Mouse (Mus musculus): ENCODE measurements around the gene Tmprss7. TPM values are rescaled to one million over a fixed set of nuclear protein-coding genes. Genes with fewer than 3 reads are reported as not detected.

Gene Tmprss7
- total and polyA plus RNA-seq, 2 experiments, result under 0.01 to 0.04 TPM

DNA sequence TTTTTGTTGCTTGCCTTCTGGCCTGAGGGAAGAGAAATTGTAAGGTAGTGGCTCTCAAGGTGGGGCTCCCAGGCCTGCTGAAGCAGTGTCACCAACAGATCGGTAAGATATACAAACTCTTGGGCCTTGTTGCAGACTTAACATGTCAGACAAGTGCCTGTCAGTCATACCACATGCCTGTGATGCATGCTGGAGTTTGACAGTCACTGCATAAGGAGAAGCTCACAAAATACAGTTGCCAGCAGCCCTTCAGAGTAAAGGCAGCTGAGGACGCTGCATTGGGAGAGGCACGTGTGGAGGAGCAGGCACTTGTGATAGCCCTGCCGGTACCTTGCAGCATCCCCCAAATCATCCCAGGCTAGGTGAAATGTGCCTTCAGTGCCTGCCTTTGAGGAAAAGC, 24.8 kb upstream of the Tmprss7 start:
- Histone ChIP-seq H3K36me3 (ENCODE audit: control insufficient read depth, insufficient read depth, low read length) (no peaks in the 10 kb centered on the region), H3K79me2 (ENCODE audit: control insufficient read depth, insufficient read depth, low read length) (no peaks in the 10 kb centered on the region), H3K27ac (replicated peaks; ENCODE audit: insufficient read depth, low read depth, low read length) (no peak overlapping the region), H3K4me3 (ENCODE audit: insufficient read depth, low read depth, low read length) (no peak overlapping the region), H3K4me1 (ENCODE audit: control insufficient read depth, insufficient read depth, low read length) (no peaks in the 10 kb centered on the region), H3K9ac (ENCODE audit: low read depth, low read length) (no peak overlapping the region), H3K27me3 (ENCODE audit: control insufficient read depth, insufficient read depth, low read length) (no peaks in the 10 kb centered on the region)
- DNase-seq (ENCODE audit: extremely low read depth, low read depth, low spot score), result no peak
- no peak for TF ChIP-seq POLR2A (IDR thresholded peaks at IDR 0.05; ENCODE audit: extremely low read depth, insufficient read depth, low read length)
- 94% methylated on average over 4 of the region's 4 CpGs for WGBS

DNA sequence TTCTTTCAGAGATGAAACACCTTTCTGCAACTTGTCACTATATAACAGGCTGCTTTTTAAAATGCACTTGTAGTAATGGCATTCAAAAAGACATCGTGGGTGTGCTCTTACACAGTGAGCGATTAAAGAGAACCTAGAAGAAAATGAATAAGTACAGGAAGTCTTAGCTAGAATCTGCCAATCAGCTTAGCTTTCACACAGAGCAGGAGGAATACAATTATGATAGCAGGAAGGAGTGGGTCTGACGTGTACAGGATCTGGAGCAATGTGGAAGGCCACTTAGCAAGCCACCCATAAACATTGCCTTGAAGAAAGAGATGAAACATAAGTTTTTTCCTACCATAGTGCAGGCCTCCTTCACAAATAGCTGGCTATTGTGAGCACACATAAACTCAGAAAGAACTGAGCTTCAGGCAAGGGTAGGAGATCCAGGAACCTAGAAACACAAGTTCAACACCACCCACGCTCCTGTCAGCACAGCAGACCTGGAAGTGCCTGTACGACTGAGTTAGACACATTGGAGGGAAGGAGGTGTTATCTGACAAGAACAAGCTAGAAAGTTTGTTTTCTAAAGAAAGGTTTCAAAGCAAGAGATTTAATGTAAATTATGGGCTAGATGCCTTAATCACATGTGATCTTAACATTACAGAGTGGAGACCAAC, 21.2 kb upstream of the Tmprss7 start:
- 88% methylated on average over 5 of the region's 5 CpGs for WGBS
- Histone ChIP-seq H3K27ac (replicated peaks; ENCODE audit: insufficient read depth, low read depth, low read length) (no peak overlapping the region), H3K4me3 (ENCODE audit: insufficient read depth, low read depth, low read length) (no peak overlapping the region), H3K27me3 (ENCODE audit: control insufficient read depth, insufficient read depth, low read length) (no peaks in the 10 kb centered on the region), H3K36me3 (ENCODE audit: control insufficient read depth, insufficient read depth, low read length) (no peaks in the 10 kb centered on the region; the same call in 1 of the 2 replicates), H3K4me1 (ENCODE audit: control insufficient read depth, insufficient read depth, low read length) (no peaks in the 10 kb centered on the region), H3K79me2 (ENCODE audit: control insufficient read depth, insufficient read depth, low read length) (no peaks in the 10 kb centered on the region), H3K9ac (ENCODE audit: low read depth, low read length) (no peak overlapping the region)
- TF ChIP-seq CTCF (IDR thresholded peaks at IDR 0.05; ENCODE audit: low read depth, low read length), result no peak
- no peak for DNase-seq (ENCODE audit: extremely low read depth, low read depth, low spot score)

GRCm38 (mm10) chr16:45713878-45714277, 20.4 kb upstream of the Tmprss7 start:
- no peaks in the 10 kb centered on the region; the same call in 1 of the 2 replicates for H3K36me3 ChIP-seq (ENCODE audit: control insufficient read depth, insufficient read depth, low read length)

DNA sequence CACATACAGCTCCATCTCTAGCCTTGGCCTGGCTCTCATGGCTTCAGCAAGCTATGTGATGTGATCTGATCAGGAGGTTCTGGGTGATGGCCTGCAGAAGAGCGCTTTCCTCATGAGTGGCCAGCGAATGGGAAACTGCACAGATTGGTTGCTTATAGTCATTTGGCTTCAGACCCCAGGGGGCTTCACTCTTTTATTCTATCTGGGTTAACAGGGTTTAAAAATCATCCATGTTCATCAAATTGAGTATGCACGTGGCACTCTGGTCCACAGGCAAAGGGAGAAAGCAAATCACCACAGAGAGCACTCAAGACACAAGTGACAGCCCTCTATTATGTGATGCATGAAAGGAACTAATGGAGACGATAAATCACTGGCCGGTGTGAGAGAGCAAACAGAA, 19.8 kb upstream of the Tmprss7 start:
- no peak for DNase-seq (ENCODE audit: extremely low read depth, low read depth, low spot score)
- H3K79me2 ChIP-seq (ENCODE audit: control insufficient read depth, insufficient read depth, low read length), result no peaks in the 10 kb centered on the region
- H3K27ac ChIP-seq (replicated peaks; ENCODE audit: insufficient read depth, low read depth, low read length), result no peak overlapping the region
- no peaks in the 10 kb centered on the region for H3K27me3 ChIP-seq (ENCODE audit: control insufficient read depth, insufficient read depth, low read length)
- 91% methylated on average over 5 of the region's 5 CpGs for WGBS
- no peak overlapping the region for H3K9ac ChIP-seq (ENCODE audit: low read depth, low read length)
- TF ChIP-seq POLR2A (IDR thresholded peaks at IDR 0.05; ENCODE audit: extremely low read depth, insufficient read depth, low read length) (no peak), CTCF (IDR thresholded peaks at IDR 0.05; ENCODE audit: low read depth, low read length) (no peak)
- H3K36me3 ChIP-seq (ENCODE audit: control insufficient read depth, insufficient read depth, low read length), result no peaks in the 10 kb centered on the region; the same call in 1 of the 2 replicates
- H3K4me3 ChIP-seq (ENCODE audit: insufficient read depth, low read depth, low read length), result no peak overlapping the region
- H3K4me1 ChIP-seq (ENCODE audit: control insufficient read depth, insufficient read depth, low read length), result no peaks in the 10 kb centered on the region

More at GRCm38 (mm10) chr16:45713878-45714277, 20.4 kb upstream of the Tmprss7 start:
- H3K27ac ChIP-seq (replicated peaks; ENCODE audit: insufficient read depth, low read depth, low read length), result no peak overlapping the region
- no peak overlapping the region for H3K4me3 ChIP-seq (ENCODE audit: insufficient read depth, low read depth, low read length)
- DNase-seq (ENCODE audit: extremely low read depth, low read depth, low spot score), result no peak
- no peaks in the 10 kb centered on the region for H3K27me3 ChIP-seq (ENCODE audit: control insufficient read depth, insufficient read depth, low read length)
- H3K9ac ChIP-seq (ENCODE audit: low read depth, low read length), result no peak overlapping the region
- no peak for TF ChIP-seq CTCF (IDR thresholded peaks at IDR 0.05; ENCODE audit: low read depth, low read length)
- no peak for TF ChIP-seq POLR2A (IDR thresholded peaks at IDR 0.05; ENCODE audit: extremely low read depth, insufficient read depth, low read length)
- no peaks in the 10 kb centered on the region for H3K4me1 ChIP-seq (ENCODE audit: control insufficient read depth, insufficient read depth, low read length)
- no peaks in the 10 kb centered on the region for H3K79me2 ChIP-seq (ENCODE audit: control insufficient read depth, insufficient read depth, low read length)
- 82% methylated on average over 1 of the region's 1 CpGs for WGBS

DNA sequence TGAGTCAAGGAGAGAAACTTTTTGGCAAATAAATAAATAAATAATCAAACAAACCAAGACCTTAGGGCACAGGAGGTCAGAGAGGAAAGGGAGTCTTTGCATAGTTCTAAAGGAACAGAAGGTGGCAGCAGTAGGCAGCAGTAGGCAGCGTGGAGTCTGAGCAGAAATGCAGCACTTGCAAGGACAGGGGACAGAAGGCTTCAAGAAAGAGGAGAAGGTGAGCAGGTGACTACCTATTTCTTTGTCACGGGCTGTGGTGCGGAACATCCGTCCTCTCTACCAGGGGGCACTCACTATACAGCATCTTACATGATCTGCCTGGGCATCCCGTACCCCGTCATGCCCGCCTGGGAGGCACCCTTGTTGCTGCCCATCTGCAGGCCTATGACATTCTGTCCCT, 17.8 kb upstream of the Tmprss7 start:
- H3K27me3 ChIP-seq (ENCODE audit: control insufficient read depth, insufficient read depth, low read length), result no peaks in the 10 kb centered on the region
- H3K36me3 ChIP-seq (ENCODE audit: control insufficient read depth, insufficient read depth, low read length), result no peaks in the 10 kb centered on the region; the same call in 1 of the 2 replicates
- H3K9ac ChIP-seq (ENCODE audit: low read depth, low read length), result no peak overlapping the region
- WGBS, result 68% methylated on average over 7 of the region's 7 CpGs
- TF ChIP-seq CTCF (IDR thresholded peaks at IDR 0.05; ENCODE audit: low read depth, low read length) (peak; percentile 46), POLR2A (IDR thresholded peaks at IDR 0.05; ENCODE audit: extremely low read depth, insufficient read depth, low read length) (no peak)
- no peak overlapping the region for H3K27ac ChIP-seq (replicated peaks; ENCODE audit: insufficient read depth, low read depth, low read length)
- no peak for DNase-seq (ENCODE audit: extremely low read depth, low read depth, low spot score)
- H3K4me1 ChIP-seq (ENCODE audit: control insufficient read depth, insufficient read depth, low read length), result no peaks in the 10 kb centered on the region
- no peaks in the 10 kb centered on the region for H3K79me2 ChIP-seq (ENCODE audit: control insufficient read depth, insufficient read depth, low read length)
- H3K4me3 ChIP-seq (ENCODE audit: insufficient read depth, low read depth, low read length), result no peak overlapping the region

GRCm38 (mm10) chr16:45699301-45699700, 5.8 kb upstream of the Tmprss7 start:
- TF ChIP-seq POLR2A (IDR thresholded peaks at IDR 0.05; ENCODE audit: extremely low read depth, insufficient read depth, low read length), result no peak
- TF ChIP-seq CTCF (IDR thresholded peaks at IDR 0.05; ENCODE audit: low read depth, low read length), result no peak
- WGBS, result 71% methylated on average over 5 of the region's 5 CpGs
- Histone ChIP-seq H3K27me3 (ENCODE audit: control insufficient read depth, insufficient read depth, low read length) (no peaks in the 10 kb centered on the region), H3K4me3 (ENCODE audit: insufficient read depth, low read depth, low read length) (no peak overlapping the region), H3K36me3 (ENCODE audit: control insufficient read depth, insufficient read depth, low read length) (no peaks in the 10 kb centered on the region), H3K27ac (replicated peaks; ENCODE audit: insufficient read depth, low read depth, low read length) (no peak overlapping the region), H3K9ac (ENCODE audit: low read depth, low read length) (no peak overlapping the region), H3K4me1 (ENCODE audit: control insufficient read depth, insufficient read depth, low read length) (peaks cover 4% of the 10 kb centered on the region; the same call in 1 of the 2 replicates), H3K79me2 (ENCODE audit: control insufficient read depth, insufficient read depth, low read length) (no peaks in the 10 kb centered on the region)
- no peak for DNase-seq (ENCODE audit: extremely low read depth, low read depth, low spot score)

Data from liver, adult 2 months (tissue).